Mouse (Mus musculus): Measurements from ENCODE around the gene Bckdha.

The Bckdha gene

GRCm38 (mm10) chr7:25614086-25614485 lies 44.7 kb downstream of the Bckdha start:
- no peak for DNase-seq (ENCODE audit: low read depth)

DNA sequence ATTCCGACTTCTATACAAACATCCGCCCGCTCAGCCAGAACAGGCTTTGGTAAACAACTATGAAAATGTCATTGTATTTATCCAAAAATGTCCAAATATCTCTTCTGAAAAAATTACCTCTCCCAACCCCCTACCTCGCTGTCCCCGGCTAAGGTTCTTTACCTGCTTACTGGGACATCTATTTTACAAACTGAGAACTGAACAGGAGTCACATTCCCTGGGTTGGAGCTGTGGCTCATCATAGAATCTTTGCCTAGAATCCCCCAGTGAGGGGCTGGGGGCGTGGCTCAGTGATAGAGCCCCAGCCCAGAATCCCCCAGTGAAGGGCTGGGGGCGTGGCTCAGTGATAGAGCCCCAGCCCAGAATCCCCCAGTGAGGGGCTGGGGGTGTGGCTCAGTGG lies 47.3 kb downstream of the Bckdha start:
- DNase-seq (ENCODE audit: low read depth): no peak

- no peak for DNase-seq (ENCODE audit: low read depth)
Measured at GRCm38 (mm10) chr7:25610056-25610455, 48.7 kb downstream of the Bckdha start.

DNA sequence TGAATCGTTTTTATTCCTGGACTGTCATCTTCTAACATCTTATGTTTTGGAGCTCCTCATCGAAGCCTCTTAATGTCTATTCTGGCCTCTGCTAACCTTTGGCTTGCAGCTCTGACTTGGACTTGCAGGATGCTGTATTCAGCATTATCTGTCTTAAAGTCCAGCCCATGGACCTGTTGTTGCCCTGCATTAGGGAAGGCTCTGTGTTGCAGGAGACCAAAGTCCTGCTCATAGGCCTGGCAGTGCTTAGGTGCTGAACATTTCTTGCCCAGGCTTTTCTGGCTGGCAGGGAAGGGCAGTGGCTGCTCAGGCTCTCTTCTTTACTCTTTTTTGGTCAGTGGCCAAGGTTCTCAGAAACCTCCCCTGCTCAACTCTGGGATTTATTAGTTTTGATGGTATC lies 51.6 kb downstream of the Bckdha start:
- no peak for DNase-seq (ENCODE audit: low read depth)

GRCm38 (mm10) chr7:25606625-25607063 lies 52.1 kb downstream of the Bckdha start:
- no peak for DNase-seq (ENCODE audit: low read depth)

DNA sequence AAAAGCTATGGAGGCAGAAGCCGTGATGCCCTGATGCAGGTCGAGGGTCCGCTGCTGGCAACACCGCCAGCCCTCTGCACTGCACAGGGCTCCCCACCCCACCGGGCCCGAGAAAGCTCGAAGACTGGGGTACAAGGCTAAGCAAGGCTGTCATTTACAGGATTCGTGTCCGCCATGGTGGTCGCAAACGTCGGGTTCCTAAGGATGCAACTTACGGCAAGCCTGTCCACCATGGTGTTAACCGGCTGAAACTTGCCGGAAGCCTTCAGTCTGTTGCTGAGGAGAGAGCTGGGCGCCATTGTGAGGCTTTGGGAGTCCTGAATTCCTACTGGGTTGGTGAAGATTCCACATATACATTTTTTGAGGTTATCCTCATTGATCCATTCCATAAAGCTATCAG lies 57.4 kb downstream of the Bckdha start:
- DNase-seq (ENCODE audit: low read depth): no peak

GRCm38 (mm10) chr7:25600666-25601065 lies 58.1 kb downstream of the Bckdha start:
- no peak for DNase-seq (ENCODE audit: low read depth)

GRCm38 (mm10) chr7:25599663-25600062 lies 59.1 kb downstream of the Bckdha start:
- DNase-seq (ENCODE audit: low read depth): peak; percentile 87

DNA sequence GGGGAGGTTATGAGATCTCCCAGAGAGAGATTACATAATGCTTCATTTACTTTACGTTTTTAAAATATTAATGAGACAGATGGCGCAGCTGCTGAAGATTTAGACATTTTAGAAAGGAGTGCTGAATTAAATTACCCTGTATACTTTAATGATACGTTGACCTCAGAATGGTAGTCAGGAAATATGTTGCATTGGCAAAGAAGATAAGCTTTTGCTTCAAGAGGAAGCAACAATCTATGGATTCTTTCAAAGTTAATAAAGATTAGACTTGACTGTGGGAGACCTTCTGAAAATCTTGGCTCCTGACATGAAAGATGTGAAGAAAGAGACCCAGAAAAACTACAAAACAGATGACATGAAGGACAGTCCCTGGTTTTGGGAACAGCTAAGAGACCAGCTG lies 64.9 kb downstream of the Bckdha start:
- no peak for DNase-seq (ENCODE audit: low read depth)

DNA sequence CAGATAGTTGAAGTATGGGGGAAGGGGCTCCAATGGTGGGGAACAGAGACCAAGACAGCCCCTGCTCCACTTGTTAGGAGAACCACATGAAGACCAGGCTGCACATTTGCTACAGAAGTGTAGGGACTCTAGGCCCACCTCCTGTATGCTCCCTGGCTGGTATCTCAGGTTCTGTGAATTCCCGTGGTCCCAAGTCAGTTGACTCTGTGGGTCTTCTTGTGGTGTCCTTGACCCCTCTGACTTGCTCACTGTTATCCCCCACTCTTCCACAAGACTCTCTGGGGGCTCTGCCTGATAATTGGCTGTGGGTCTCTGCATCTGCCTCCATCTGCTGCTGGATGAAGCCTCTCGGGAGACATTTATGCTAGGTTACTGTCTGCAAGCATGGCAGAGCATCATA lies 67.6 kb downstream of the Bckdha start:
- DNase-seq (ENCODE audit: low read depth): no peak

- DNase-seq (ENCODE audit: low read depth): no peak
Measured at GRCm38 (mm10) chr7:25585351-25586204, 73.2 kb downstream of the Bckdha start.

- DNase-seq (ENCODE audit: low read depth): no peak
Measured at GRCm38 (mm10) chr7:25584651-25585050, 74.1 kb downstream of the Bckdha start.

- no peak for DNase-seq (ENCODE audit: low read depth)
Measured at GRCm38 (mm10) chr7:25582301-25582810, 76.4 kb downstream of the Bckdha start.

Data from naive thymus-derived CD4-positive, alpha-beta T cell, adult 2 months (primary cell).